Mouse (Mus musculus) embryonic facial prominence, embryonic 14.5 days (tissue): ENCODE data around the gene Ulk3. TPM values are rescaled to one million over a fixed set of nuclear protein-coding genes. Genes with fewer than 3 reads are reported as not detected.

ENCODE experiments used
- ATAC-seq: fragments of 200-750 bp; cut with Nextera tagmentation; 2 replicates; pipeline ENCODE4 v1.8.0; 2017; ENCODE audit warnings: low read depth, moderate number of reproducible peaks, moderate TSS enrichment
- DNase-seq: peaks from one replicate; pipeline ENCODE4 v3.0.0-alpha.2; 2015; ENCODE audit warnings: low spot score
- H3K27ac ChIP-seq: fragments of 300-500 bp; sonication (generic); replicated peaks from 2 replicates; pipeline ENCODE4 v1.5.1; 2014; ENCODE audit warnings: low read depth, mild to moderate bottlenecking, low read length, moderate library complexity
- H3K27me3 ChIP-seq: fragments of 300-500 bp; sonication (generic); replicated peaks from 2 replicates; pipeline ENCODE4 v1.6.1; 2014; ENCODE audit warnings: low read length; ENCODE audit not compliant: control insufficient read depth, insufficient read depth
- H3K36me3 ChIP-seq: fragments of 300-500 bp; sonication (generic); 2 replicates; pipeline ENCODE4 v1.6.1; 2014; ENCODE audit warnings: low read length, mixed read lengths; ENCODE audit not compliant: control insufficient read depth, insufficient read depth
- H3K4me1 ChIP-seq: fragments of 300-500 bp; sonication (generic); 2 replicates; pipeline ENCODE4 v1.6.1; 2014; ENCODE audit warnings: antibody characterized with exemption, low read length; ENCODE audit not compliant: control insufficient read depth, insufficient read depth
- H3K4me2 ChIP-seq: fragments of 300-500 bp; sonication (generic); 2 replicates; pipeline ENCODE4 v1.6.1; 2014; ENCODE audit warnings: low read depth, mild to moderate bottlenecking, low read length, moderate library complexity, mixed read lengths
- H3K4me3 ChIP-seq: fragments of 300-500 bp; sonication (generic); 2 replicates; pipeline ENCODE4 v1.5.1; 2014; ENCODE audit warnings: low read depth, mild to moderate bottlenecking, low read length
- H3K9ac ChIP-seq: fragments of 300-500 bp; sonication (generic); 2 replicates; pipeline ENCODE4 v1.6.1; 2014; ENCODE audit warnings: low read depth, mild to moderate bottlenecking, low read length, moderate library complexity, mixed read lengths
- H3K9me3 ChIP-seq: fragments of 300-500 bp; sonication (generic); 2 replicates; pipeline ENCODE4 v1.6.1; 2016; ENCODE audit warnings: low read length; ENCODE audit not compliant: control insufficient read depth
- WGBS: fragments of 180-500 bp; shearing (Covaris S2); extraction: QIAGEN DNeasy Blood & Tissue Kit; methylation state at CpG from one replicate; pipeline ENCODE4 v1.1.7; 2014; 5-methylcytosine and 5-hydroxymethylcytosine counted together
- polyA plus RNA-seq: library from polyadenylated mRNA; unstranded; fragments of >200 nt; fragmentation: Nextera tagmentation; extraction: Ambion mirVana; gene quantifications from 2 replicates; pipeline ENCODE4 v1.2.1, GENCODE M21; 2014

The Ulk3 gene
- polyA plus RNA-seq, 1 experiment from 2014 or later: 9.4 TPM

GRCm38 (mm10) chr9:57552139-57552887, 36.9 kb upstream of the Ulk3 start, which contains the start of gene Mpi:
TSS of gene Mpi (minus strand) at chr9:57552763.
- peak; percentile 47 for ATAC-seq
- under 1% methylated on average over 28 of the region's 28 CpGs for WGBS
- no peak within 1 kb of the TSS for H3K27ac ChIP-seq

GRCm38 (mm10) chr9:57553119-57553518, 36.1 kb upstream of the Ulk3 start:
- no peak overlapping the region for H3K27ac ChIP-seq
- H3K4me3 ChIP-seq: no peak overlapping the region
- no peaks in the 10 kb centered on the region for H3K9me3 ChIP-seq
- no peak for ATAC-seq
- peaks cover 6% of the 10 kb centered on the region; the same call in 1 of the 2 replicates for H3K4me1 ChIP-seq
- no peak overlapping the region for H3K9ac ChIP-seq
- H3K36me3 ChIP-seq: peaks cover 27% of the 10 kb centered on the region
- no peaks in the 10 kb centered on the region for H3K27me3 ChIP-seq
- no peak for DNase-seq
- WGBS: 78% methylated on average over 11 of the region's 11 CpGs
- H3K4me2 ChIP-seq: no peak overlapping the region

More at GRCm38 (mm10) chr9:57552139-57552887, 36.9 kb upstream of the Ulk3 start, which contains the start of gene Mpi:
- peak; percentile 81 for DNase-seq
- peaks cover 6% of the 10 kb centered on the region; the same call in 1 of the 2 replicates for H3K4me1 ChIP-seq
- no peaks in the 10 kb centered on the region for H3K9me3 ChIP-seq
- H3K27me3 ChIP-seq: no peaks in the 10 kb centered on the region
- peak within 1 kb of the TSS; percentile 74 for H3K9ac ChIP-seq
- H3K4me3 ChIP-seq: peak within 1 kb of the TSS; percentile 70
- peaks cover 35% of the 10 kb centered on the region for H3K36me3 ChIP-seq
- peak within 1 kb of the TSS; percentile 77 for H3K4me2 ChIP-seq

- Histone ChIP-seq H3K9me3 (no peaks in the 10 kb centered on the region), H3K4me1 (peaks cover 6% of the 10 kb centered on the region; the same call in 1 of the 2 replicates), H3K4me3 (no peak overlapping the region), H3K36me3 (peaks cover 13% of the 10 kb centered on the region; the same call in 1 of the 2 replicates), H3K27ac (no peak overlapping the region), H3K27me3 (no peaks in the 10 kb centered on the region), H3K9ac (no peak overlapping the region), H3K4me2 (no peak overlapping the region)
- DNase-seq (no peak), ATAC-seq (no peak)
- 40% methylated on average over 3 of the region's 3 CpGs for WGBS
These were observed 34.5 kb upstream of the Ulk3 start for GRCm38 (mm10) chr9:57554753-57555152.

- DNase-seq (no peak), ATAC-seq (no peak)
- H3K9ac ChIP-seq: no peak overlapping the region
- H3K4me2 ChIP-seq: no peak overlapping the region
- no peak overlapping the region for H3K4me3 ChIP-seq
- H3K4me1 ChIP-seq: peaks cover 15% of the 10 kb centered on the region
- no peaks in the 10 kb centered on the region for H3K9me3 ChIP-seq
- H3K36me3 ChIP-seq: no peaks in the 10 kb centered on the region
- no peak overlapping the region for H3K27ac ChIP-seq
- whole genome bisulfite sequencing: 77% methylated on average over 3 of the region's 3 CpGs
- no peaks in the 10 kb centered on the region for H3K27me3 ChIP-seq
These were observed 32.0 kb upstream of the Ulk3 start for GRCm38 (mm10) chr9:57557215-57557614.

- WGBS: 81% methylated on average over 4 of the region's 4 CpGs
- no peaks in the 10 kb centered on the region for H3K9me3 ChIP-seq
These were observed 30.6 kb upstream of the Ulk3 start for GRCm38 (mm10) chr9:57558625-57559024.

GRCm38 (mm10) chr9:57559568-57559967, 29.7 kb upstream of the Ulk3 start:
- no peak overlapping the region for H3K27ac ChIP-seq
- DNase-seq: no peak
- H3K4me1 ChIP-seq: peaks cover 21% of the 10 kb centered on the region
- H3K4me3 ChIP-seq: no peak overlapping the region
- no peaks in the 10 kb centered on the region for H3K9me3 ChIP-seq
- no peaks in the 10 kb centered on the region for H3K27me3 ChIP-seq
- H3K36me3 ChIP-seq: no peaks in the 10 kb centered on the region
- no peak for ATAC-seq
- 77% methylated on average over 2 of the region's 2 CpGs for WGBS
- no peak overlapping the region for H3K9ac ChIP-seq
- no peak overlapping the region for H3K4me2 ChIP-seq

More at GRCm38 (mm10) chr9:57558625-57559024, 30.6 kb upstream of the Ulk3 start:
- no peak overlapping the region for H3K27ac ChIP-seq
- DNase-seq: no peak
- no peak for ATAC-seq
- H3K4me3 ChIP-seq: no peak overlapping the region
- no peaks in the 10 kb centered on the region for H3K27me3 ChIP-seq
- H3K4me1 ChIP-seq: peaks cover 21% of the 10 kb centered on the region
- H3K4me2 ChIP-seq: no peak overlapping the region
- H3K9ac ChIP-seq: no peak overlapping the region
- no peaks in the 10 kb centered on the region for H3K36me3 ChIP-seq

GRCm38 (mm10) chr9:57560263-57560662, 29.0 kb upstream of the Ulk3 start:
- peak overlapping the region; percentile 63 for H3K4me3 ChIP-seq
- no peaks in the 10 kb centered on the region for H3K36me3 ChIP-seq
- no peaks in the 10 kb centered on the region for H3K9me3 ChIP-seq
- H3K4me2 ChIP-seq: peak overlapping the region; percentile 71
- no peaks in the 10 kb centered on the region for H3K27me3 ChIP-seq
- peak overlapping the region; percentile 63; the same call in 1 of the 2 replicates for H3K27ac ChIP-seq
- H3K9ac ChIP-seq: peak overlapping the region; percentile 74
- peaks cover 21% of the 10 kb centered on the region for H3K4me1 ChIP-seq
- whole genome bisulfite sequencing: 28% methylated on average over 7 of the region's 7 CpGs
- ATAC-seq (no peak), DNase-seq (no peak)

- H3K4me3 ChIP-seq: peak within 1 kb of the TSS; percentile 63
- peak; percentile 96 for DNase-seq
- no peaks in the 10 kb centered on the region for H3K36me3 ChIP-seq
- WGBS: 2% methylated on average over 36 of the region's 37 CpGs
- H3K4me2 ChIP-seq: peak within 1 kb of the TSS; percentile 71
- H3K9ac ChIP-seq: peak within 1 kb of the TSS; percentile 74
- H3K4me1 ChIP-seq: peaks cover 29% of the 10 kb centered on the region
- H3K9me3 ChIP-seq: no peaks in the 10 kb centered on the region
- H3K27me3 ChIP-seq: no peaks in the 10 kb centered on the region
- peak; percentile 99 for ATAC-seq
- H3K27ac ChIP-seq: peak within 1 kb of the TSS; percentile 63; the same call in 1 of the 2 replicates
These were observed 28.2 kb upstream of the Ulk3 start, which contains the start of gene Scamp2 for GRCm38 (mm10) chr9:57560861-57561710. TSS of gene Scamp2 (plus strand) at chr9:57560943.
